Mouse (Mus musculus) spleen, adult 2 months (tissue): ENCODE data around the gene Itgb1. TPM values are rescaled to one million over a fixed set of nuclear protein-coding genes. Genes with fewer than 3 reads are reported as not detected.

Source experiments
- DNase-seq, 2 experiments: peaks; one replicate each; pipeline versions ENCODE4 v3.0.0 to v3.0.0-alpha.2; 2012 to 2021; ENCODE audit warnings: low spot score in 2 of 2, low read depth in 1 of 2
- H3K27ac ChIP-seq: fragments of 200-500 bp; 2 replicates; pipeline ENCODE4 v1.5.1; 2012; ENCODE audit warnings: low read length, inconsistent platforms; ENCODE audit not compliant: insufficient read depth
- H3K27me3 ChIP-seq: fragments of 200-500 bp; 2 replicates; pipeline ENCODE4 v1.6.1; 2012; ENCODE audit warnings: mild to moderate bottlenecking, moderate library complexity, low read length, inconsistent platforms; ENCODE audit not compliant: control insufficient read depth, insufficient read depth
- H3K36me3 ChIP-seq: fragments of 200-500 bp; 2 replicates; pipeline ENCODE4 v1.6.1; 2012; ENCODE audit warnings: mild to moderate bottlenecking, low read length, inconsistent platforms; ENCODE audit not compliant: control insufficient read depth, insufficient read depth
- H3K4me1 ChIP-seq: fragments of 200-500 bp; 2 replicates; pipeline ENCODE4 v1.6.1; 2011; ENCODE audit warnings: inconsistent platforms; ENCODE audit not compliant: control insufficient read depth, insufficient read depth, insufficient read length
- H3K4me3 ChIP-seq: fragments of 200-500 bp; 2 replicates; pipeline ENCODE4 v1.5.1; 2011; ENCODE audit warnings: mild to moderate bottlenecking, inconsistent platforms; ENCODE audit not compliant: insufficient read depth, insufficient read length; ENCODE audit errors: extremely low read depth
- CTCF ChIP-seq: fragments of 200-500 bp; IDR thresholded peaks from 2 replicates; pipeline ENCODE4 v1.5.1; 2011; ENCODE audit warnings: mild to moderate bottlenecking, inconsistent platforms; ENCODE audit not compliant: insufficient read depth, insufficient read length, insufficient replicate concordance; ENCODE audit errors: extremely low read depth
- POLR2A ChIP-seq: fragments of 200-500 bp; IDR thresholded peaks from 2 replicates; pipeline ENCODE4 v1.6.1; 2011; ENCODE audit warnings: low read depth, low read length, inconsistent platforms
- WGBS: fragments of 180-500 bp; shearing (Covaris S2); methylation state at CpG from one replicate; pipeline ENCODE4 v1.1.7; 2018; 5-methylcytosine and 5-hydroxymethylcytosine counted together
- polyA plus RNA-seq: library from polyadenylated mRNA; depleted of rRNA; stranded (reverse); fragments of >200 nt; gene quantifications from 2 replicates; pipeline ENCODE4 v1.2.3, GENCODE M21; 2012; rRNA removed

Itgb1 gene
- polyA plus RNA-seq, 1 experiment = 18.8 TPM

DNA sequence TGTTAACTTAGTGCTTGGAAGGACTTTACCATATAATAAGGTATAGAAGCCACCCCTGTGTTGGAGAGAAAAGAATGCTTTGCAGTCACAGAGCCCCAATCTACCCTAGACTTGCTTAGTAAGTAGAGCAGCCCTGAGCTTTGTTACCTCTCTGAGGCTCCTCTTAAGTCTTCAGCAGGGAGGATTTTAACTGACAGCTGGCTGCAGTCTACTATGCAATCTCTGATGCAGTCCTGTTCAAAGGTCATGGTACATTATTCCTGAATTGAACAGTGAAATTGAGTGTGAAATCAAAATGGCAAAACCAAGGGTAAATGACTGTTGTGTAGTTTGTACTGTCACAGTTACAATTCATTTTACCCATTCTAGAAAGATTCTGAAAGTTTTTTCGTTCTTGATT, 41.8 kb downstream of the Itgb1 start:
- no peak for TF ChIP-seq CTCF
- no peak for TF ChIP-seq POLR2A
- no peak for DNase-seq
- no peaks in the 10 kb centered on the region for H3K27me3 ChIP-seq
- 91% methylated on average over 1 of the region's 1 CpGs for WGBS
- no peaks in the 10 kb centered on the region for H3K4me1 ChIP-seq
- no peak overlapping the region for H3K4me3 ChIP-seq
- H3K27ac ChIP-seq = no peak overlapping the region
- H3K36me3 ChIP-seq = peaks cover 18% of the 10 kb centered on the region

- Histone ChIP-seq H3K4me1 (no peaks in the 10 kb centered on the region), H3K27ac (no peak overlapping the region), H3K36me3 (peaks cover 6% of the 10 kb centered on the region), H3K4me3 (no peak overlapping the region), H3K27me3 (no peaks in the 10 kb centered on the region)
- TF ChIP-seq POLR2A (no peak), CTCF (no peak)
- no peak for DNase-seq
- 97% methylated on average over 2 of the region's 2 CpGs for WGBS
Observed at GRCm38 (mm10) chr8:128732254-128732653, 46.8 kb downstream of the Itgb1 start.

- 88% methylated on average over 3 of the region's 3 CpGs for WGBS
- Histone ChIP-seq H3K4me1 (no peaks in the 10 kb centered on the region), H3K27ac (no peak overlapping the region), H3K27me3 (no peaks in the 10 kb centered on the region), H3K36me3 (peaks cover 6% of the 10 kb centered on the region), H3K4me3 (no peak overlapping the region)
- TF ChIP-seq POLR2A (no peak), CTCF (no peak)
- DNase-seq = no peak
Observed at GRCm38 (mm10) chr8:128734118-128734517, 48.7 kb downstream of the Itgb1 start.

DNA sequence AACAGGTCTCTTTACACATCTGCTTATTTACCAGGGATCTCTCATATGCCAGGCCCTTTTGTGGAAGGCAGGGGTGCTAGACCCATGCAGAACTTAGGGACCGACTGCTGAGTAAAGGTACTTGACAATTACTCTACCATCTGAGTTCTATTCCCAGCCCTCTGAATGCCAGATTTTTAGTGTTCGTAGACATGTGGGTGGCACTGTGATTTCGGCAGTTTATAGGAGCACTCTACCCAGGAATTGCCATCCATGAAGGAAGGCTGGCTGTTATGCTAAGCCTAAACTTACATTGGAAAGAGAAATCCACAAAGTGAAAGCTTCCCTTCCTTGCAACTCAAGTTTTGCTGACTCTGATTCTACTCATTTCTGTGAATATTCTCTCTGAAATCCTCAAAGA, 50.2 kb downstream of the Itgb1 start:
- TF ChIP-seq POLR2A = no peak
- no peak for TF ChIP-seq CTCF
- Histone ChIP-seq H3K36me3 (peaks cover 5% of the 10 kb centered on the region), H3K27me3 (no peaks in the 10 kb centered on the region), H3K27ac (no peak overlapping the region), H3K4me1 (no peaks in the 10 kb centered on the region), H3K4me3 (no peak overlapping the region)
- no peak for DNase-seq
- WGBS = 91% methylated on average over 3 of the region's 3 CpGs

Other genes with a start within 250 kb of the Itgb1 start
- gene Gm3952, start 113.0 kb downstream of the Itgb1 start, polyA plus RNA-seq = not detected in 2 replicates